Mouse (Mus musculus): Measurements from ENCODE around the gene Ubac1.

DNA sequence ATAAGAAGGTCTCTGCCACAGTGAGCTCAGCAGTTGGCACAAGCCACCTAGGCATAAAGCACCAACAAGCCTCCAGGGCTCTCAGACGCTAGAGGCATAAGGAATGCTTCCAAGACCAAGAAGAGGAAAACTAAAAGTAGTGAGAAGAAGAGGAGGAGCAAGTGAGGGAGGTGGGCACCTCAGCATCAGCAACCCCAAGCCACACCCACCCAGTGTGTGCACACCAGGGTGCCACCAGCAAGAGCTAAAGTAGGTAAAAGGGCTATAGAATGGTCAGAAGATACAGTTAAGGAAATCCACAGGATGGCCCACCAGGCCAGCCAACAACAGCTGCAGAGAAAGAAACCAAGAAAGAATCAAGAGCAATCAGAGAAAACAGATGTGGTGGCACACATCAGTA lies 10.1 kb downstream of the Ubac1 start:
- TF ChIP-seq POLR2A (IDR thresholded peaks at IDR 0.05; ENCODE audit: low read depth, low read length): no peak
- no peak for TF ChIP-seq CTCF (IDR thresholded peaks at IDR 0.05; ENCODE audit: borderline replicate concordance, insufficient read depth, low read length)
